Mouse (Mus musculus) forebrain, embryonic 14.5 days (tissue): ENCODE measurements around the gene Osbpl10. TPM values are rescaled to one million over a fixed set of nuclear protein-coding genes. Genes with fewer than 3 reads are reported as not detected.

Experiments used
- ATAC-seq: fragments of 200-750 bp; cut with Nextera tagmentation; 2 replicates; pipeline ENCODE4 v1.8.0; 2017; ENCODE audit warnings: mild to moderate bottlenecking, moderate library complexity
- DNase-seq: peaks from one replicate; pipeline ENCODE4 v3.0.0-alpha.2; 2015; ENCODE audit warnings: low spot score
- H3K27ac ChIP-seq: fragments of 300-500 bp; sonication (generic); 2 replicates; pipeline ENCODE4 v1.5.1; 2014; ENCODE audit warnings: low read depth, mild to moderate bottlenecking, control low read depth, low read length, moderate library complexity
- H3K27me3 ChIP-seq: fragments of 300-500 bp; sonication (generic); replicated peaks from 2 replicates; pipeline ENCODE4 v1.6.1; 2014; ENCODE audit warnings: low read length, control low read depth, mixed read lengths; ENCODE audit not compliant: control insufficient read depth, insufficient read depth
- H3K36me3 ChIP-seq: fragments of 300-500 bp; sonication (generic); 2 replicates; pipeline ENCODE4 v1.6.1; 2014; ENCODE audit warnings: low read length, control low read depth; ENCODE audit not compliant: control insufficient read depth, insufficient read depth
- H3K4me1 ChIP-seq: fragments of 300-500 bp; sonication (generic); 2 replicates; pipeline ENCODE4 v1.6.1; 2014; ENCODE audit warnings: antibody characterized with exemption, low read length, control low read depth; ENCODE audit not compliant: control insufficient read depth, insufficient read depth
- H3K4me2 ChIP-seq: fragments of 300-500 bp; sonication (generic); 2 replicates; pipeline ENCODE4 v1.6.1; 2014; ENCODE audit warnings: mild to moderate bottlenecking, control low read depth, low read length
- H3K4me3 ChIP-seq: fragments of 300-500 bp; sonication (generic); 2 replicates; pipeline ENCODE4 v1.5.1; 2014; ENCODE audit warnings: low read depth, low read length, control low read depth
- H3K9ac ChIP-seq: fragments of 300-500 bp; sonication (generic); 2 replicates; pipeline ENCODE4 v1.6.1; 2014; ENCODE audit warnings: mild to moderate bottlenecking, low read length, control low read depth, moderate library complexity
- H3K9me3 ChIP-seq: fragments of 300-500 bp; sonication (generic); replicated peaks from 2 replicates; pipeline ENCODE4 v1.6.1; 2016; ENCODE audit warnings: low read length, control low read depth, mixed read lengths; ENCODE audit not compliant: control insufficient read depth
- WGBS: fragments of 180-500 bp; shearing (Covaris S2); extraction: QIAGEN DNeasy Blood & Tissue Kit; methylation state at CpG from one replicate; pipeline ENCODE4 v1.1.7; 2014; 5-methylcytosine and 5-hydroxymethylcytosine counted together
- polyA plus RNA-seq: library from polyadenylated mRNA; unstranded; fragments of >200 nt; fragmentation: Nextera tagmentation; extraction: Ambion mirVana; gene quantifications from 2 replicates; pipeline ENCODE4 v1.2.1, GENCODE M21; 2014

The Osbpl10 gene
- polyA plus RNA-seq, 1 experiment from 2014 or later = 1.4 TPM

DNA sequence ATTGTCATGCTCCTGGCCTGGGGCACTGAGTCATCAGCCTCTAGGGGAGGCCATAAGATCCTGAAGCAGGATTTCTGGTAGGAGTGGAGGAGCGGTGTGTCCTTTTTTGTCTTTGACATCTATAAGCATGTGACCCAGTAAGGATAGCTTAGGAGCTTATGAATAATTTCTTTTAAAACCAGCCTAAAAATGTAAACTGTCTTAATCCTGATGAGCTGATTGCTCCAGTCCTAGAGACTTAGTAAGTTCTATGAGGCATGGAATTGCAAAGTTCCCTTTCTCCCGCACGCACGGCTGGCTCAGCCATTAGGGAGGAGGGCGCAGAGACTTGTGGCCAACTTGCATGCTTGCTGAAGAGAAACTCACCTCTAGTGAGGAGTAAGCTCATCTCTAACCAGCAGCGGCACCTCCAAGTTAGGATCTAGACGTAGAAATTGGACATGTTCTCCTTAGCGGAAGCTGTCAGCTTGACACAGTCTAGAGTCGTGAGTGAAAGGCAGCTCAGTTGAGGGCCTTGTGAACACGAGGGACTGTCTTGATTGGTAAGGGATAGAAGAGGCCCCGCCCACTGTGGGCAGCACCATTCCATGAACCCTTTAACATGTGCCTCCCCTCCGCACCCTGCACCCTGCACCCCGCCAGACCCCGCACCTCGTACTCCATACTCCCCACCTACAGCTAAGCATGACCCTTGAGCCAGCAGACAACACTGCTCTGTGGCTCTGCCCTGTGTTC is 122.0 kb downstream of the Osbpl10 start:
- no peaks in the 10 kb centered on the region for H3K4me1 ChIP-seq
- H3K9ac ChIP-seq = no peak overlapping the region
- no peak for ATAC-seq
- H3K9me3 ChIP-seq = no peaks in the 10 kb centered on the region
- H3K36me3 ChIP-seq = no peaks in the 10 kb centered on the region
- H3K27ac ChIP-seq = no peak overlapping the region
- WGBS = 86% methylated on average over 15 of the region's 15 CpGs
- no peak for DNase-seq
- no peak overlapping the region for H3K4me3 ChIP-seq
- no peaks in the 10 kb centered on the region for H3K27me3 ChIP-seq
- H3K4me2 ChIP-seq = no peak overlapping the region

DNA sequence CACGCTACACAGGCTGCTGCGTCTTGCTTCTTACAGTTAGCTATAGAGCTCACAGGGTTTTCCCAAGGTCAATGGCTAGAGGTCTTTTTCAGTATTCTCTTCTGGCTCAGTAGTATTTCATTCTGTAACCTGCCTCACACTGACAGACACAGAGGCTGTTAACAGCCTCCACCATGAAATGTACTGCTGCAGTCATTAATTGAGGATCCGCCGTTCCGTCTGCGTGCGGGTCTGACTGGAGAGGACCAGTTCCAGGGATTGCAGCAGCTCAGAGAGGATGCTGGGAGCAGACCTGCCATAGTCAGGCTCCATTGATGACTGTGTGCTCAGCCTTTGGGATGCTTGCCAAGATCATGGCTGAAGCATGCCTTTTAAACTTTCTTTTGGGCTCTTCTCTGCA is 129.1 kb downstream of the Osbpl10 start:
- Histone ChIP-seq H3K9ac (no peak overlapping the region), H3K4me1 (peaks cover 2% of the 10 kb centered on the region; the same call in 1 of the 2 replicates), H3K4me3 (no peak overlapping the region), H3K27me3 (no peaks in the 10 kb centered on the region), H3K4me2 (peak overlapping the region; percentile 14; the same call in 1 of the 2 replicates), H3K9me3 (no peaks in the 10 kb centered on the region), H3K27ac (no peak overlapping the region), H3K36me3 (no peaks in the 10 kb centered on the region)
- DNase-seq = peak; percentile 61
- 41% methylated on average over 7 of the region's 7 CpGs for WGBS
- ATAC-seq = peak; percentile 71

DNA sequence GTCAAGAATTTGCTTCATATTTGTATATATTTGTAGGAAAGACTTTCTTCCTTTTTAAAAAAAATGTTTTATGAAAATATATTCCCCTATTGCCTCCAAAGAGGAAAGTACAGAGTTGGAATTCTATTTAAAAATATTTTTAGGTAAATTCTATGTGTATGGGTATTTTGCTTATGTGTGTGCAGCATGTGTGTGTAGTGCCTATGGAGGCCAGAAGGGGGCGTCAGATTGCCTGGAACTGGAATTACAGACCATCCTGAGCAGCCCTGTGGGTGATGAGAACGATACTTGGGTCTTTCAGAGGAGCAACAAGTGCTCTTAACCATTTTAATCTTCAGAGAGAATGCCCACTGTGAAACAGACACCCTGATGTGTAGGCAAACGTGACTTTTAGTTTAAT is 132.3 kb downstream of the Osbpl10 start:
- 64% methylated on average over 3 of the region's 3 CpGs for WGBS
- Histone ChIP-seq H3K27me3 (no peaks in the 10 kb centered on the region), H3K4me3 (no peak overlapping the region), H3K9ac (no peak overlapping the region), H3K36me3 (no peaks in the 10 kb centered on the region), H3K4me2 (no peak overlapping the region), H3K27ac (no peak overlapping the region), H3K9me3 (no peaks in the 10 kb centered on the region), H3K4me1 (peaks cover 2% of the 10 kb centered on the region; the same call in 1 of the 2 replicates)
- DNase-seq (no peak), ATAC-seq (no peak)

- Histone ChIP-seq H3K4me3 (no peak overlapping the region), H3K4me2 (no peak overlapping the region), H3K27ac (no peak overlapping the region), H3K4me1 (peaks cover 10% of the 10 kb centered on the region), H3K9me3 (no peaks in the 10 kb centered on the region), H3K9ac (no peak overlapping the region), H3K27me3 (no peaks in the 10 kb centered on the region), H3K36me3 (no peaks in the 10 kb centered on the region)
- DNase-seq = no peak
- 81% methylated on average over 10 of the region's 10 CpGs for WGBS
- ATAC-seq = no peak
These were observed 138.9 kb downstream of the Osbpl10 start for GRCm38 (mm10) chr9:115117314-115117713.

DNA sequence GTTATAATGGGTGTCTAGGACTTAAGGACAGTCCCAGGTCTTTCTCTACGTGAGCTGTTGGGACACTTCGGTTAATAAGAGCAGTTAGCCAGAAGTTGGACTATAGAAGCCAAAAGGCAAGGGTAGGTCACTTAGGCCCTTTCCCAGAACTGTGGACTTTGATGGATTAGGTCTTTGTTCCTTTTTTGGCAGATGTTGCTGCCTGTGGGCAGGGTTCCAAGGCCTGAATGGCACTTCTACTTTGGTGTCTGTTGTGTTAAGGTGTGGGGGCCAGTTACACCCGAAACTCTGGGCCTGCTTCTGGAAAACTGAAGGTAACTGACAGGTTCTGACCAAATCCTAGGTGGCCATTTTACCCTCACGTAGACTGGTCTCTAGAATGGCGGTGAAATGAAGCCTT is 141.9 kb downstream of the Osbpl10 start:
- 62% methylated on average over 5 of the region's 5 CpGs for WGBS
- H3K4me1 ChIP-seq = peaks cover 10% of the 10 kb centered on the region

DNA sequence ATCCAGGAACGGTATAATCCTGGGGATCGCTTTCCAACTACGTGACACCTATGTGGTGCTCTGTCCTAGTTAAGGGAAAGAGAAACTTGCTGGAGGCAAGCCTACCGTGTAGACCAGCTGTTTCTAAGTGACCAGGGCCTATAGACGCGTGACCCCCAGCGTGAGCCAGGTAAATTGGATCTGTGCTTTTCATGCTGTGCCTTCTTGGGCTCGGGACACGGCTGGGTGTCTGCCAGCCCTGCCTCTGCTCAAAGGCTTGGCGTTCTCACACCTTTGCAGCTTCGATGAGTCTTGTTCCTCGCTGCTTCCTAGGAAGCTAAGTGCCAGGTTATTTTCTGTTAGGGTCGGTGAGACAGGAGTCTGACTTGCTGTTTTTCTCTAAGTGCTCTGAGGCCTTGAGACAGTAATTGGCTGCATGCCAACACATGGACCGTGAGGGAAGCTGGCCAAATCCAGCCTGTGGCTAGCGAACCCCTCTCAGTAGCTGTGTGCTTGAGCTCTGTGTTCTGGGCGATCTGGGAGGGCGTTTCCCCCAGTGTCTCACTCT is 142.4 kb downstream of the Osbpl10 start:
- H3K9ac ChIP-seq = no peak overlapping the region
- WGBS = 45% methylated on average over 17 of the region's 17 CpGs
- H3K4me2 ChIP-seq = no peak overlapping the region; the same call in 1 of the 2 replicates
- DNase-seq (peak; percentile 76), ATAC-seq (peak; percentile 76)
- no peaks in the 10 kb centered on the region for H3K27me3 ChIP-seq
- no peak overlapping the region for H3K4me3 ChIP-seq
- H3K27ac ChIP-seq = 0 out of 2 replicates have a peak overlapping the region, but pooled peaks have one; percentile 27
- H3K9me3 ChIP-seq = no peaks in the 10 kb centered on the region
- H3K4me1 ChIP-seq = peaks cover 10% of the 10 kb centered on the region
- H3K36me3 ChIP-seq = no peaks in the 10 kb centered on the region

More for the DNA sequence above, 141.9 kb downstream of the Osbpl10 start:
- Histone ChIP-seq H3K4me3 (no peak overlapping the region), H3K36me3 (no peaks in the 10 kb centered on the region), H3K27me3 (no peaks in the 10 kb centered on the region), H3K9ac (no peak overlapping the region), H3K9me3 (no peaks in the 10 kb centered on the region), H3K27ac (no peak overlapping the region), H3K4me2 (no peak overlapping the region)
- DNase-seq (peak; percentile 31), ATAC-seq (peak; percentile 21; the same call in 1 of the 2 replicates)

GRCm38 (mm10) chr9:115127342-115127741 is 149.0 kb downstream of the Osbpl10 start:
- no peak overlapping the region for H3K9ac ChIP-seq
- DNase-seq = no peak
- no peaks in the 10 kb centered on the region for H3K27me3 ChIP-seq
- no peaks in the 10 kb centered on the region for H3K4me1 ChIP-seq
- ATAC-seq = no peak
- no peak overlapping the region for H3K4me3 ChIP-seq
- no peak overlapping the region for H3K27ac ChIP-seq
- WGBS = 44% methylated on average over 10 of the region's 10 CpGs
- no peaks in the 10 kb centered on the region for H3K9me3 ChIP-seq
- no peak overlapping the region for H3K4me2 ChIP-seq
- no peaks in the 10 kb centered on the region for H3K36me3 ChIP-seq

GRCm38 (mm10) chr9:115133926-115134325 is 155.6 kb downstream of the Osbpl10 start:
- no peak overlapping the region for H3K4me3 ChIP-seq
- H3K4me2 ChIP-seq = no peak overlapping the region
- no peaks in the 10 kb centered on the region for H3K9me3 ChIP-seq
- H3K36me3 ChIP-seq = no peaks in the 10 kb centered on the region
- no peak overlapping the region for H3K27ac ChIP-seq
- DNase-seq = no peak
- H3K9ac ChIP-seq = no peak overlapping the region
- no peaks in the 10 kb centered on the region for H3K27me3 ChIP-seq
- no peaks in the 10 kb centered on the region for H3K4me1 ChIP-seq
- ATAC-seq = no peak
- 48% methylated on average over 2 of the region's 2 CpGs for WGBS

DNA sequence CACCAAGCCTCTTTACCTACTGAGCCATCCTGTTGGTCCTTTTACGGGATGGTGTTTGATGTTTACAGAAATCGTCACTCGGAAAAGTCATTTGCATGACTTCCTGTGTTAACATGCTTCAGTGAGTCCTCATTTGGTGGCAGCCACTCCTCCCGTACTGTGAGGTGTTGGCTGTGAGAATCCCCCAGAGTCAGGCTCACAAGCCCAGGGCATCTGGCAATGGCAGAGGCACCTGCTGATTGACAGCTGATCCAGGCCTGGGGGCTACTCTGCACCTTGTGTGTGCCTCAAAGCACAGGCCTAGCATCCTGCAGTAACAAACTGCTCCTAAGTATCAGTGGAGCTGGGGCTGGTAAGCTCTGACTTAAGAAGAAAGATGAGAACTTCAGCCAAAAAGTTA is 156.4 kb downstream of the Osbpl10 start:
- H3K4me3 ChIP-seq = no peak overlapping the region
- no peak overlapping the region for H3K4me2 ChIP-seq
- H3K36me3 ChIP-seq = no peaks in the 10 kb centered on the region
- DNase-seq (peak; percentile 10), ATAC-seq (no peak)
- no peaks in the 10 kb centered on the region for H3K9me3 ChIP-seq
- no peaks in the 10 kb centered on the region for H3K27me3 ChIP-seq
- no peak overlapping the region for H3K27ac ChIP-seq
- WGBS = 40% methylated on average over 4 of the region's 4 CpGs
- no peaks in the 10 kb centered on the region for H3K4me1 ChIP-seq
- no peak overlapping the region for H3K9ac ChIP-seq
